Mouse (Mus musculus) kidney, embryonic 16.5 days (tissue): ENCODE results near the gene Wdr76. TPM values are rescaled to one million over a fixed set of nuclear protein-coding genes. Genes with fewer than 3 reads are reported as not detected.

Experiments used
- ATAC-seq: fragments of 200-750 bp; cut with Nextera tagmentation; 2 replicates; pipeline ENCODE4 v1.8.0; 2017; ENCODE audit warnings: moderate TSS enrichment; ENCODE audit not compliant: low FRiP score, low TSS enrichment
- H3K27ac ChIP-seq: fragments of 300-500 bp; sonication (generic); 2 replicates; pipeline ENCODE4 v1.5.1; 2014; ENCODE audit warnings: low read length
- H3K27me3 ChIP-seq: fragments of 300-500 bp; sonication (generic); 2 replicates; pipeline ENCODE4 v1.6.1; 2014; ENCODE audit warnings: low read length, control low read depth, mixed read lengths; ENCODE audit not compliant: insufficient read depth
- H3K36me3 ChIP-seq: fragments of 300-500 bp; sonication (generic); 2 replicates; pipeline ENCODE4 v1.6.1; 2014; ENCODE audit warnings: low read length, control low read depth, mixed read lengths; ENCODE audit not compliant: insufficient read depth
- H3K4me1 ChIP-seq: fragments of 300-500 bp; sonication (generic); 2 replicates; pipeline ENCODE4 v1.6.1; 2014; ENCODE audit warnings: low read length, control low read depth, mixed read lengths; ENCODE audit not compliant: insufficient read depth
- H3K4me2 ChIP-seq: fragments of 300-500 bp; sonication (generic); replicated peaks from 2 replicates; pipeline ENCODE4 v1.6.1; 2014; ENCODE audit warnings: low read depth, low read length
- H3K4me3 ChIP-seq: fragments of 300-500 bp; sonication (generic); 2 replicates; pipeline ENCODE4 v1.5.1; 2014; ENCODE audit warnings: mild to moderate bottlenecking, low read length
- H3K9ac ChIP-seq: fragments of 300-500 bp; sonication (generic); replicated peaks from 2 replicates; pipeline ENCODE4 v1.6.1; 2014; ENCODE audit warnings: low read length
- H3K9me3 ChIP-seq: fragments of 300-500 bp; sonication (generic); 2 replicates; pipeline ENCODE4 v1.6.1; 2016; ENCODE audit warnings: low read length, control low read depth
- whole genome bisulfite sequencing: fragments of 180-500 bp; shearing (Covaris S2); extraction: QIAGEN DNeasy Blood & Tissue Kit; methylation state at CpG from one replicate; pipeline ENCODE4 v1.1.7; 2014; 5-methylcytosine and 5-hydroxymethylcytosine counted together
- polyA plus RNA-seq: library from polyadenylated mRNA; unstranded; fragments of >200 nt; fragmentation: Nextera tagmentation; extraction: Ambion mirVana; gene quantifications from 2 replicates; pipeline ENCODE4 v1.2.1, GENCODE M21; 2015

Wdr76 gene
- polyA plus RNA-seq, 1 experiment from 2014 or later: 6.7 TPM

DNA sequence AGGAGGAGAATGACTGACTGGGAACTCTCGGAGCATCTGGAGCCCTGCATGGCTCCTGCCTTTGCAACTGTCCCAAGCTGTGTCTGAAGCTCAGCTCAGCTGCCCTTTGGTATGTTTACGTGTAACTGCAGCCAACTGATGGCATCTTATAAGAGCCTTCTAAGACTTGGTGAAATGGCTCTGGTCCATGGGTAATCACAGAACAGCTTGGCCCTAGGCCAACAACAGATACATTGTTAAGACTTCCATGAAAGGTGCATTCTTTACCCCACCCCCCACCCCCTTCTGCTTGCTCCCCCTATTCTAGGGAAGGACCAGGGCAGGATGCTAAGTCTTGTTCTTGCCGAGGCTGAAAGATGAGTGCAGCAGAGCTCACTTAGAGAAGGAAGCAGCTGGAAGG, 87.6 kb downstream of the Wdr76 start:
- WGBS: 52% methylated on average over 3 of the region's 3 CpGs
- Histone ChIP-seq H3K4me3 (no peak overlapping the region), H3K4me1 (peaks cover 7% of the 10 kb centered on the region; the same call in 1 of the 2 replicates), H3K27me3 (no peaks in the 10 kb centered on the region), H3K9ac (no peak overlapping the region), H3K27ac (no peak overlapping the region), H3K9me3 (no peaks in the 10 kb centered on the region), H3K36me3 (no peaks in the 10 kb centered on the region), H3K4me2 (no peak overlapping the region)
- ATAC-seq: no peak

Other genes starting within 250 kb of the Wdr76 start
- gene Trp53bp1, start 235.3 kb upstream of the Wdr76 start, polyA plus RNA-seq: 64.0 and 71.5 TPM in 2 replicates
- 2.5 and 3.2 TPM in 2 replicates for gene Map1a, start 217.1 kb upstream of the Wdr76 start, polyA plus RNA-seq
- gene Ppip5k1, start 151.3 kb upstream of the Wdr76 start, polyA plus RNA-seq: 14.4 and 15.8 TPM in 2 replicates
- gene Ckmt1, start 149.0 kb upstream of the Wdr76 start, polyA plus RNA-seq: 28.2 and 34.6 TPM in 2 replicates
- not detected in 2 replicates for gene Strc, start 119.6 kb upstream of the Wdr76 start, polyA plus RNA-seq
- 838 and 877 TPM in 2 replicates for gene Pdia3, start 92.9 kb upstream of the Wdr76 start, polyA plus RNA-seq
- gene Catsper2, start 92.9 kb upstream of the Wdr76 start, polyA plus RNA-seq: 2.0 and 3.0 TPM in 2 replicates
- gene Ell3, start 62.4 kb upstream of the Wdr76 start, polyA plus RNA-seq: 12.3 and 14.5 TPM in 2 replicates
- gene Serf2, start 57.5 kb upstream of the Wdr76 start, polyA plus RNA-seq: 448 and 451 TPM in 2 replicates
- gene Hypk, start 53.4 kb upstream of the Wdr76 start, polyA plus RNA-seq: 104 and 106 TPM in 2 replicates
- gene Serinc4, start 49.9 kb upstream of the Wdr76 start, polyA plus RNA-seq: 0.09 and 0.18 TPM in 2 replicates
- gene Mfap1b, start 32.7 kb upstream of the Wdr76 start, polyA plus RNA-seq: 56.7 and 57.2 TPM in 2 replicates
- gene Mfap1a, start 58 bp upstream of the Wdr76 start, polyA plus RNA-seq: 28.3 and 30.6 TPM in 2 replicates